Mouse (Mus musculus) lung, postnatal 0 days (tissue): ENCODE measurements around the gene Rpl11. TPM values are rescaled to one million over a fixed set of nuclear protein-coding genes. Genes with fewer than 3 reads are reported as not detected.

Experiments used
- ATAC-seq: fragments of 200-750 bp; cut with Nextera tagmentation; 2 replicates; pipeline ENCODE4 v1.8.0; 2017; ENCODE audit warnings: moderate library complexity
- DNase-seq: peaks from one replicate; pipeline ENCODE4 v3.0.0-alpha.2; 2016; ENCODE audit warnings: low spot score
- H3K27ac ChIP-seq: fragments of 300-500 bp; sonication (generic); 2 replicates; pipeline ENCODE4 v1.5.1; 2014; ENCODE audit warnings: antibody characterized with exemption, mild to moderate bottlenecking, low read length, mixed read lengths
- H3K27me3 ChIP-seq: fragments of 300-500 bp; sonication (generic); replicated peaks from 2 replicates; pipeline ENCODE4 v1.6.1; 2014; ENCODE audit warnings: low read length, mixed read lengths; ENCODE audit not compliant: insufficient read depth
- H3K36me3 ChIP-seq: fragments of 300-500 bp; sonication (generic); 2 replicates; pipeline ENCODE4 v1.6.1; 2014; ENCODE audit warnings: low read length, mixed read lengths; ENCODE audit not compliant: insufficient read depth
- H3K4me1 ChIP-seq: fragments of 300-500 bp; sonication (generic); 2 replicates; pipeline ENCODE4 v1.6.1; 2014; ENCODE audit warnings: antibody characterized with exemption, low read depth, low read length, mixed read lengths; ENCODE audit not compliant: insufficient read depth
- H3K4me2 ChIP-seq: fragments of 300-500 bp; sonication (generic); replicated peaks from 2 replicates; pipeline ENCODE4 v1.6.1; 2014; ENCODE audit warnings: low read depth, mild to moderate bottlenecking, low read length, moderate library complexity, mixed read lengths
- H3K4me3 ChIP-seq: fragments of 300-500 bp; sonication (generic); 2 replicates; pipeline ENCODE4 v1.5.1; 2014; ENCODE audit warnings: low read depth, low read length
- H3K9ac ChIP-seq: fragments of 300-500 bp; sonication (generic); replicated peaks from 2 replicates; pipeline ENCODE4 v1.6.1; 2014; ENCODE audit warnings: low read depth, mild to moderate bottlenecking
- H3K9me3 ChIP-seq: fragments of 300-500 bp; sonication (generic); 2 replicates; pipeline ENCODE4 v1.6.1; 2016; ENCODE audit warnings: low read length, mixed read lengths
- CTCF ChIP-seq: IDR thresholded peaks from 2 replicates; pipeline ENCODE4 v1.5.1; 2016; ENCODE audit warnings: antibody characterized with exemption, mild to moderate bottlenecking
- EP300 ChIP-seq: IDR thresholded peaks from 2 replicates; pipeline ENCODE4 v1.6.1; 2016; ENCODE audit warnings: antibody characterized with exemption, mild to moderate bottlenecking, control low read depth
- WGBS: fragments of 180-500 bp; shearing (Covaris S2); extraction: QIAGEN DNeasy Blood & Tissue Kit; methylation state at CpG from one replicate; pipeline ENCODE4 v1.1.7; 2014; 5-methylcytosine and 5-hydroxymethylcytosine counted together
- polyA plus RNA-seq: library from polyadenylated mRNA; unstranded; fragments of >200 nt; fragmentation: Nextera tagmentation; extraction: Ambion mirVana; gene quantifications from 2 replicates; pipeline ENCODE4 v1.2.1, GENCODE M21; 2015

Gene Rpl11
- polyA plus RNA-seq, 1 experiment from 2014 or later = 355 TPM

DNA sequence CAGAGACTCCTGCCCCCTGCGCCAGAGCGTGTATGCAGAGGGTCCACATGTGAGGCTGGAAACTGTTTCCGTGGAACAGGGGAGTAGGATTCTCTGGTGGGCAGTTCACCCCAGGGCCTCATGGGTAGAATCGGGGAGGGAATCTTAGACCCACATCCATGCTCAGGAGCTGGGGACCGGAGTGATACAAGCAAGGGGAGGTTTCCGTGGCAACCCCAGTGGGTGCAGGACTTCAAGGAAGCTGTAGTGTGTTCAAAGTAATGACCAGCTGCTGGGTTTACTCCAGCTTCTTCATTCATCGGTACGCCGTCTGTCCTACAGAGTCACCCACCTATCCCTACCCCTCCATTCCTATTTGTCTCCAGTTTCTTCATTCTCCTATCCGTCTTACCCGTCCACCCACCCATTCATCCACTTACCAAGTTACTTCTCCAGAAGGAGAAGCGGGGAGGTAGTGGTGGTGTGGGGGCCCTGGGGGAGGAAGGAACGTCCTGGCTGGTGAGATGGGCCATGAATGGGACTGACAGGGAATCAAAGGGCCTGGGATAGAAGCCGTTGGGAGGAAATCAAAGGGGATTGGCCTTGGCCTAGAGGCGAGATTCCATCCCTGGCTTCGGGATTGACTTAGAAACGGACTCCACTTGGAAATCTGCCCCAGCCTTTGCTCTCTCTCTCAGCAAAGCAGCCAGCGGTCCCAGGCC, 41.4 kb upstream of the Rpl11 start:
- ATAC-seq = no peak
- 69% methylated on average over 18 of the region's 18 CpGs for WGBS
- no peak for DNase-seq

DNA sequence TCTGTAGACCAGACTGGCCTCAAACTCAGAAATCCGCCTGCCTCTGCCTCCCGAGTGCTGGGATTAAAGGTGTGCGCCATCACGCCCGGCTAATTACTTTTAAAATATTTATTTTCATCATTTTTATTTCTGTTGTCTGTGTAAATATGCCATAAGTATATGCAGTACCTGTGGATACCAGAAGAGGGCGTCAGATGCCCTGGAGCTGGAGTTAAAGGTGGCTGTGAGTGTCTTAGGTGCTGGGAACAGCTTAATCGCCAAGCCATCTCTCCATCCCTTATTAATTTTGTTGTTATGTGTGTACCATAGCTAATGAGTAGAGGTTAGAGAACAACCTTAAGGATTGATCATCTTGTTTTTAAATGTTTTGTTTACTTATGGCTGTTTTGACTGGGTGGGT, 39.3 kb upstream of the Rpl11 start:
- 80% methylated on average over 7 of the region's 7 CpGs for WGBS
- ATAC-seq = no peak
- H3K4me3 ChIP-seq = no peak overlapping the region
- H3K4me2 ChIP-seq = no peak overlapping the region
- no peaks in the 10 kb centered on the region; the same call in 1 of the 2 replicates for H3K4me1 ChIP-seq
- H3K9me3 ChIP-seq = no peaks in the 10 kb centered on the region
- H3K27ac ChIP-seq = no peak overlapping the region
- TF ChIP-seq EP300 (no peak), CTCF (peak; percentile 46)
- no peak for DNase-seq
- H3K27me3 ChIP-seq = no peaks in the 10 kb centered on the region
- no peaks in the 10 kb centered on the region for H3K36me3 ChIP-seq
- no peak overlapping the region for H3K9ac ChIP-seq

More for the DNA sequence above, 41.4 kb upstream of the Rpl11 start:
- H3K4me1 ChIP-seq = no peaks in the 10 kb centered on the region; the same call in 1 of the 2 replicates
- H3K27ac ChIP-seq = no peak overlapping the region
- no peak overlapping the region for H3K4me3 ChIP-seq
- no peaks in the 10 kb centered on the region for H3K36me3 ChIP-seq
- no peak overlapping the region for H3K4me2 ChIP-seq
- TF ChIP-seq EP300 (no peak), CTCF (no peak)
- no peaks in the 10 kb centered on the region for H3K9me3 ChIP-seq
- H3K9ac ChIP-seq = no peak overlapping the region
- no peaks in the 10 kb centered on the region for H3K27me3 ChIP-seq

DNA sequence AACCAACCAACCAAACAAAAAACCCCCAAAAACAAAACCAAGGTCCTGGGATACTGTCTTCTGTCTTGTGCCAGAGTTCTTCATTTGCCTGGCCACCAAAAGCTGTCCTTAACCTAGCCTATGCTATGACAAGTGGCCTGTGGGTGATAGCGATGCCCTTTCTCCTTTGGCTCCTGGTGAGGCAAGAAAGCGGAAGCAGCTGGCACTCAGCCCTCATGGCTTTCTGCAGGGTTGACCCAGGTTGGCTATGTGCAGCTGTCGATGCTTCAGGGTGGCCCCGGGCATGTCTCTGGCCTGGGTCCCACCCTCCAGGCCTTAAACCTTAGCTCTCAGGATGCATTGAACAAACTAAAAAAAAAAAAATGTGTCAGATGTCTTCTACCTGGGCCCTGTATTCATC, 38.1 kb upstream of the Rpl11 start:
- Histone ChIP-seq H3K9ac (no peak overlapping the region), H3K4me3 (no peak overlapping the region), H3K27ac (no peak overlapping the region), H3K36me3 (no peaks in the 10 kb centered on the region), H3K9me3 (no peaks in the 10 kb centered on the region), H3K4me1 (no peaks in the 10 kb centered on the region; the same call in 1 of the 2 replicates), H3K4me2 (no peak overlapping the region), H3K27me3 (no peaks in the 10 kb centered on the region)
- ATAC-seq = no peak
- TF ChIP-seq EP300 (no peak), CTCF (no peak)
- DNase-seq = no peak
- WGBS = 93% methylated on average over 4 of the region's 4 CpGs

DNA sequence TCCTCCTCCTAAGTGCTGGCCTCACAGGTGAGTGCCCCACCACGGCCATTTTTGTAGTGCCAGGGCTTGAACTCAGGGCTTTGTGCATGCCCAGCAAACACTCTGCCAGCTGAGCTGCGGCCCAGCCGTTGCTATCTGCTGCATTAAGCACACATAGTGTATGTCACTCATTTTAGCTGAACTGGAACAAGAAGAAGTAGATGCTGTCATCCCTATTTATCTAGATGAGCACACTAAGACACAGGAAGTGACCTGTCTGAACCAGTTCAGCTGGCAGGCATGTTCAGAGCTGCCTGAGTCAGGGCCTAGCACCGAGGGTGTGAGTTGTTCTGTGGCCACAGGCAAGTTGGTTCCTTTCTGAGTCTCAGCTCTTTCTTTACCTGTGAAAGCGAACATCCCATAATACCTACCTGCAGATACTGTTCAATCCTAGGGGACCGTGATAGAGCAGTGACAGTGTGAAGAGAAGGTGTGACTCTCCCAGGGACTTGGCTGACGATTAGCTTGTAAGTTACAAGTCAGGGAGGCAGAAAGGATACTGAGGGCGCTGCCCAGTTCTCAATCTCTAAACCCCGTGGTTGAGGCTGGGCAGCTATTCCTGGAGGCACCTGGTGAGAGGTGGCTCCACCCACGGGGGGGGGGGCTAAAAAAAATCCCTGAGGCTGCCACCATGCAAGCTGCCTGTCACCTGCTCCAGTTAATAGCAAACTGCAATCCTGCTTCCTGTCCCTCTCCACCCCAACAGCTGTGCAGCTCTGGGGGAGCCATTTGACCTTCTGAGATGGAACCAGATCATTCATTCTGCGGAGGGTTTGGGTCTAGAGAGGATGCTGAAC, 36.7 kb upstream of the Rpl11 start:
- H3K9ac ChIP-seq = no peak overlapping the region
- H3K4me1 ChIP-seq = no peaks in the 10 kb centered on the region
- no peak overlapping the region for H3K27ac ChIP-seq
- H3K36me3 ChIP-seq = no peaks in the 10 kb centered on the region
- H3K4me3 ChIP-seq = no peak overlapping the region
- TF ChIP-seq EP300 (no peak), CTCF (no peak)
- no peak; the same call in 1 of the 2 replicates for ATAC-seq
- 52% methylated on average over 11 of the region's 11 CpGs for WGBS
- no peak for DNase-seq
- no peaks in the 10 kb centered on the region for H3K27me3 ChIP-seq
- H3K9me3 ChIP-seq = no peaks in the 10 kb centered on the region
- no peak overlapping the region for H3K4me2 ChIP-seq

DNA sequence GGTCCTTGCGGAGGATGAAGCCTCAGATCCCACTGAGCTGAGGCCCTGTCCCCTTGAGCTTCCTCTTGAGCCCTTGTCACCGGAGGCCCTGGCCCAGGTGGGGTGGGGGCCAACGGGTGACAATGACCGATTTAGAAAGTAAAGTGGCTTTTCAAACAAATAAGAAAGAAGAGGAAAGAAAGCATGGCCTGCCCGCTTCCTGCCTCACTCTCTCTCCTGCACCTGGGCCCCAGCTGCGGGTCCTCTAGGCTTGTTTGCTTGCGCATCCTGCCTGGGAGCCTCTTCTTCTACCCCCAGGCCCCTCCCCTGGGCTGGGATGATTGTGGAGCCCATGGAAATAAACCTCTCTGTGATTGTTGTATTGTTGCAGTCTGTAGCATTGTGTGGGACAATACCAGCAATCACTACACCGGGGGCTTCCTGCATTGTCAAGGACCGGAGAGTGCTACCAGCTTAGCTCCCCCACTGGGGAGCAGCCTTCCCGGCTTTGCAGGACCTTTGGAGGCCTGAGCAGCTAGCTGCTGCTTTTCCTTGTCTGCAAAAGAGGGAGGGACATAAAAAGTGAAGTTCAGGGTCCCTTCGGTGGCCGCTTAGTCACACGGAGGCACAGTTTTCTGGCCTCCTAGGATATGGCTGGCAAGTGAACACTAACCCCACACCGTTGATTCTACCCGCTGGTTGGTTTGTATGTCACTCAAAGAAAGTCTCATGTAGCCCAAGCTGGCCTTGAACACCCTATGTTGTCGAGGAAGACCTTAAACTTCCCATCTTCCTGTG, 35.9 kb upstream of the Rpl11 start:
- Histone ChIP-seq H3K9ac (no peak overlapping the region), H3K9me3 (no peaks in the 10 kb centered on the region), H3K4me1 (no peaks in the 10 kb centered on the region), H3K4me2 (no peak overlapping the region), H3K27ac (no peak overlapping the region), H3K36me3 (no peaks in the 10 kb centered on the region), H3K4me3 (no peak overlapping the region), H3K27me3 (no peaks in the 10 kb centered on the region)
- 40% methylated on average over 16 of the region's 16 CpGs for WGBS
- peak; percentile 8; the same call in 1 of the 2 replicates for ATAC-seq
- no peak for DNase-seq
- no peak for TF ChIP-seq EP300
- TF ChIP-seq CTCF = no peak

DNA sequence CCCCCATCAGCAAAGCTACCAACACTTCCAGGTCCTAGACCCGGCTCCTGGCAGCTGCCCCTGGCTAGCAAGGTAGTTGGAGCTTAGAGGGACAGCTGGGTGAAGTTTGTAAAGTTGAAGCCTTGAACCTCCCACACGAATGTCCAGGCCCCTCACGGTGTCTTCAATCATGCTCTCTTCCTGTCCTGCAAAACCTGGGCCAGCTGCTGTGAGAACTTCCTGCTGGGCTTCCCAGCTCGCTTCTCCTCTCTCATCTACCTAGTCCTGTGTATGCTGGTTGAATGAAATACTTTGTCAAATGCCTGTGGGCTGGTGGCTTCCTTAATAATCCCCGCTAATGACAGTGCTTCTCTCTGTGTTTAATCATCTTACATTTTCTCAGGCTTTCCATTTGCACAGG, 35.1 kb upstream of the Rpl11 start:
- TF ChIP-seq EP300 (no peak), CTCF (no peak)
- H3K4me2 ChIP-seq = no peak overlapping the region
- no peak for DNase-seq
- H3K27ac ChIP-seq = no peak overlapping the region
- no peaks in the 10 kb centered on the region for H3K27me3 ChIP-seq
- no peaks in the 10 kb centered on the region for H3K4me1 ChIP-seq
- H3K9me3 ChIP-seq = no peaks in the 10 kb centered on the region
- H3K9ac ChIP-seq = no peak overlapping the region
- no peak for ATAC-seq
- H3K4me3 ChIP-seq = no peak overlapping the region
- H3K36me3 ChIP-seq = no peaks in the 10 kb centered on the region
- 61% methylated on average over 5 of the region's 5 CpGs for WGBS
